Mouse (Mus musculus) CH12.LX (cell line): ENCODE measurements around the gene Parp4. TPM values are rescaled to one million over a fixed set of nuclear protein-coding genes. Genes with fewer than 3 reads are reported as not detected.

Source experiments
- DNase-seq: peaks from one replicate; pipeline ENCODE4 v3.0.0-alpha.2; 2013; ENCODE audit errors: extremely low read depth
- H3K27ac ChIP-seq: 2 replicates; pipeline ENCODE4 v1.5.1; 2012; ENCODE audit warnings: low read depth, mild to moderate bottlenecking, control low read depth, moderate library complexity; ENCODE audit not compliant: insufficient read depth
- H3K27me3 ChIP-seq: replicated peaks from 2 replicates; pipeline ENCODE3; 2012; ENCODE audit warnings: inconsistent platforms
- H3K36me3 ChIP-seq, 2 experiments: replicated peaks in 1 of 2; 2 replicates each; pipeline versions ENCODE3 to v1.6.1; 2012; ENCODE audit warnings: inconsistent platforms in 1 of 2, low read length in 1 of 2, mild to moderate bottlenecking in 1 of 2, mixed read lengths in 1 of 2, moderate library complexity in 1 of 2; ENCODE audit not compliant: control insufficient read depth in 1 of 2, insufficient read depth in 1 of 2
- H3K4me1 ChIP-seq, 2 experiments: 2 replicates each; pipeline ENCODE4 v1.6.1; 2012; ENCODE audit warnings: inconsistent platforms in 1 of 2, moderate library complexity in 1 of 2; ENCODE audit not compliant: insufficient read depth in 2 of 2, control insufficient read depth in 1 of 2
- H3K4me2 ChIP-seq: 2 replicates; pipeline ENCODE4 v1.6.1; 2012; ENCODE audit warnings: low read depth, mild to moderate bottlenecking, control low read depth; ENCODE audit not compliant: poor library complexity, insufficient read depth, severe bottlenecking
- H3K4me3 ChIP-seq, 3 experiments: fragments of 150-350 bp in 1 of 3; sonication (generic) in 1 of 3; replicated peaks in 1 of 3; 2 replicates each; pipeline versions ENCODE3 to v1.5.1; 2011 to 2012; ENCODE audit warnings: low read depth in 2 of 3, low read length in 2 of 3, mild to moderate bottlenecking in 2 of 3, moderate library complexity in 2 of 3, control low read depth in 1 of 3, improper control_type of control experiment in 1 of 3, inconsistent platforms in 1 of 3, mixed read lengths in 1 of 3; ENCODE audit not compliant: poor library complexity in 1 of 3
- H3K79me2 ChIP-seq: replicated peaks from 2 replicates; pipeline ENCODE4 v1.6.1; 2012; ENCODE audit warnings: mild to moderate bottlenecking, moderate library complexity; ENCODE audit not compliant: control insufficient read depth, poor library complexity, insufficient read depth, severe bottlenecking; ENCODE audit errors: extremely low read depth
- H3K9ac ChIP-seq: 2 replicates; pipeline ENCODE4 v1.6.1; 2012; ENCODE audit warnings: low read depth, mild to moderate bottlenecking, control low read depth, moderate library complexity; ENCODE audit not compliant: insufficient read depth
- H3K9me3 ChIP-seq: replicated peaks from 2 replicates; pipeline ENCODE3; 2012; ENCODE audit warnings: low read length, inconsistent platforms, mixed read lengths
- CHD1 ChIP-seq: IDR thresholded peaks from 2 replicates; pipeline ENCODE4 v1.6.1; 2012; ENCODE audit warnings: low read depth, low read length, improper control_type of control experiment, inconsistent platforms
- CHD2 ChIP-seq: IDR thresholded peaks from 2 replicates; pipeline ENCODE4 v1.6.1; 2011; ENCODE audit warnings: low read length, improper control_type of control experiment
- CTCF ChIP-seq, 2 experiments: IDR thresholded peaks in 1 of 2; conservative IDR thresholded peaks in 1 of 2; 2 replicates each; pipeline ENCODE4 v1.5.1; 2011 to 2012; ENCODE audit warnings: low read depth in 2 of 2, low read length in 2 of 2, improper control_type of control experiment in 1 of 2, inconsistent platforms in 1 of 2, mild to moderate bottlenecking in 1 of 2, moderate library complexity in 1 of 2
- ELF1 ChIP-seq: IDR thresholded peaks from 2 replicates; pipeline ENCODE4 v1.6.1; 2014; ENCODE audit warnings: low read depth, mild to moderate bottlenecking, inconsistent platforms, low read length, improper control_type of control experiment
- ETS1 ChIP-seq: conservative IDR thresholded peaks from 2 replicates; pipeline ENCODE4 v1.6.1; 2012; ENCODE audit warnings: low read depth, mild to moderate bottlenecking, inconsistent platforms, low read length, improper control_type of control experiment, moderate library complexity
- GABPA ChIP-seq: IDR thresholded peaks from 2 replicates; pipeline ENCODE4 v1.6.1; 2012; ENCODE audit warnings: low read depth, low read length, improper control_type of control experiment, inconsistent platforms; ENCODE audit not compliant: insufficient replicate concordance
- JUND ChIP-seq: conservative IDR thresholded peaks from 2 replicates; pipeline ENCODE4 v1.6.1; 2011; ENCODE audit warnings: low read depth, low read length, improper control_type of control experiment
- KAT2A ChIP-seq: IDR thresholded peaks from 2 replicates; pipeline ENCODE4 v1.6.1; 2012; ENCODE audit warnings: low read length, improper control_type of control experiment, inconsistent platforms; ENCODE audit not compliant: insufficient replicate concordance
- MAFK ChIP-seq: IDR thresholded peaks from 2 replicates; pipeline ENCODE4 v1.6.1; 2011; ENCODE audit warnings: low read length, improper control_type of control experiment; ENCODE audit not compliant: insufficient replicate concordance
- MAX ChIP-seq: IDR thresholded peaks from 2 replicates; pipeline ENCODE4 v1.6.1; 2011; ENCODE audit warnings: low read length, improper control_type of control experiment
- MAZ ChIP-seq: IDR thresholded peaks from 2 replicates; pipeline ENCODE4 v1.6.1; 2012; ENCODE audit warnings: low read depth, mild to moderate bottlenecking, inconsistent platforms, low read length, improper control_type of control experiment, moderate library complexity
- MEF2A ChIP-seq: IDR thresholded peaks from 2 replicates; pipeline ENCODE4 v1.6.1; 2014; ENCODE audit warnings: low read depth, mild to moderate bottlenecking, inconsistent platforms, low read length, improper control_type of control experiment, borderline replicate concordance
- RAD21 ChIP-seq: IDR thresholded peaks from 2 replicates; pipeline ENCODE4 v1.6.1; 2011; ENCODE audit warnings: low read depth, mild to moderate bottlenecking, low read length, improper control_type of control experiment, moderate library complexity
- TBP ChIP-seq: conservative IDR thresholded peaks from 2 replicates; pipeline ENCODE4 v1.6.1; 2011; ENCODE audit warnings: low read depth, low read length, improper control_type of control experiment
- TCF12 ChIP-seq: IDR thresholded peaks from 2 replicates; pipeline ENCODE4 v1.6.1; 2014; ENCODE audit warnings: low read depth, mild to moderate bottlenecking, inconsistent platforms, low read length, improper control_type of control experiment
- UBTF ChIP-seq: IDR thresholded peaks from 2 replicates; pipeline ENCODE4 v1.6.1; 2012; ENCODE audit warnings: low read depth, mild to moderate bottlenecking, inconsistent platforms, low read length, improper control_type of control experiment, moderate library complexity
- USF2 ChIP-seq: conservative IDR thresholded peaks from 2 replicates; pipeline ENCODE4 v1.6.1; 2011; ENCODE audit warnings: low read depth, low read length, improper control_type of control experiment
- ZKSCAN1 ChIP-seq: IDR thresholded peaks from 2 replicates; pipeline ENCODE4 v1.6.1; 2012; ENCODE audit warnings: low read depth, inconsistent platforms, low read length, improper control_type of control experiment, borderline replicate concordance
- ZMIZ1 ChIP-seq: IDR thresholded peaks from 2 replicates; pipeline ENCODE4 v1.6.1; 2012; ENCODE audit warnings: low read depth, mild to moderate bottlenecking, inconsistent platforms, low read length, improper control_type of control experiment
- dilution Hi-C: fragments of 300-500 bp; cut with MboI; formaldehyde crosslinking; loops from 2 replicates; pipeline ENCODE4 v1.14.3; 2020; ENCODE audit warnings: low sequenced_read_pairs; ENCODE audit not compliant: extremely low pct_unique_long_range_greater_than_20kb, extremely low pct_ligation_motif_present
- in situ Hi-C: fragments of 300-500 bp; cut with MboI; formaldehyde crosslinking; loops from 3 replicates; pipeline ENCODE4 v1.14.3; 2019; ENCODE audit warnings: low sequenced_read_pairs, low pct_ligation_motif_present, low pct_unique_long_range_greater_than_20kb, mixed read lengths
- polyA plus RNA-seq: library from polyadenylated mRNA; unstranded; fragments of >175 nt; gene quantifications from 2 replicates; pipeline ENCODE4 v1.2.1, GENCODE M21; 2012; ENCODE audit warnings: low read depth; ENCODE audit not compliant: insufficient read length
- total RNA-seq, 2 experiments: library from RNA; depleted of rRNA; stranded (reverse); fragments of 300-350 nt in 1 of 2; fragments of >200 nt in 1 of 2; gene quantifications; 2 replicates each; pipeline ENCODE4 v1.2.3; 2012 to 2014

Gene Parp4
- total and polyA plus RNA-seq, 3 experiments: 6.1 to 13.0 (median 10.2) TPM

- in situ Hi-C loops (no loop called here), dilution Hi-C loops (no loop called here)
- DNase-seq: no peak
- no peak overlapping the region for H3K4me2 ChIP-seq
- no peaks in the 10 kb centered on the region for H3K79me2 ChIP-seq
- peaks cover 82 to 96% of the 10 kb centered on the region in 2 experiments for H3K36me3 ChIP-seq
- no peak overlapping the region for H3K4me3 ChIP-seq
- no peaks in the 10 kb centered on the region for H3K9me3 ChIP-seq
- no peak overlapping the region for H3K9ac ChIP-seq
- peaks cover 0 to 20% of the 10 kb centered on the region in 2 experiments; a peak in 2 of 4 replicates for H3K4me1 ChIP-seq
- no peaks in the 10 kb centered on the region for H3K27me3 ChIP-seq
- no peak for TF ChIP-seq GABPA
- no peak for TF ChIP-seq ELF1
- TF ChIP-seq TCF12: no peak
- no peak for TF ChIP-seq UBTF
- TF ChIP-seq MAFK: no peak
- TF ChIP-seq CHD1: no peak
- TF ChIP-seq RAD21: no peak
- no peak for TF ChIP-seq USF2
- TF ChIP-seq ETS1: no peak
- no peak for TF ChIP-seq ZKSCAN1
- no peak for TF ChIP-seq MAZ
- no peak for TF ChIP-seq MEF2A
- no peak for TF ChIP-seq CTCF (conservative IDR thresholded peaks at IDR 0.05 in 1 of 2, IDR thresholded peaks at IDR 0.05 in 1 of 2; ENCODE audit: low read depth in 2 of 2, low read length in 2 of 2)
- TF ChIP-seq ZMIZ1: no peak
- TF ChIP-seq MAX: no peak
- no peak for TF ChIP-seq CHD2
- TF ChIP-seq, all 38 proteins: peak for 0
- no peak overlapping the region for H3K27ac ChIP-seq
Measured at GRCm38 (mm10) chr14:56613212-56613611, 37.8 kb downstream of the Parp4 start.

DNA sequence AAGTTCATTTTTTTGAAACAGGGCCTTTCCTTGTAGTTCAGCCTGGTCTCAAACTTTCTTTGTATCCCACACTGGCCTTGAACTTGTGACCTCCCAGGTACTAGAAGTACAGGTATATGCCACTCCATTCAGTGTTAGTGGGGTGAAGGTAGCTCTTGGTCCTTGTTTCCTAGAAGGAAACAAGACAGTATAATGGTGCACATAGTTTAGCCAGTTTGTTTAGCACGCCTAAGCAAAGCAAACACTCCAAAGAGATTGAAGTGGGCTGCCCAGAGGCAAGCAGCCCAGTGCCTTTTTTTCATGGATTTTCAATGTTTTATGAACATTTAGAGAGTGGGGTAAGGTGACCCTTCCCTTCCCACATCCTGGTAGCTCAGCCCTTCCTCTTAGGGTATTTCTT, 42.1 kb downstream of the Parp4 start:
- H3K79me2 ChIP-seq: no peaks in the 10 kb centered on the region
- no peaks in the 10 kb centered on the region for H3K9me3 ChIP-seq
- dilution Hi-C loops (no loop called here), in situ Hi-C loops (no loop called here)
- TF ChIP-seq KAT2A: no peak
- no peak for TF ChIP-seq TBP
- no peak for TF ChIP-seq JUND
- no peak overlapping the region for H3K4me2 ChIP-seq
- no peak overlapping the region for H3K4me3 ChIP-seq
- no peak overlapping the region for H3K9ac ChIP-seq
- peaks cover 0 to 9% of the 10 kb centered on the region in 2 experiments; a peak in 2 of 4 replicates for H3K4me1 ChIP-seq
- no peak for DNase-seq
- H3K27me3 ChIP-seq: no peaks in the 10 kb centered on the region
- peaks cover 75 to 92% of the 10 kb centered on the region in 2 experiments for H3K36me3 ChIP-seq
- no peak overlapping the region for H3K27ac ChIP-seq
